In genomic region chr11:106981787-106982186, GRCm38 (mm10) we compare ENCODE assay signal across 17 mouse cellular contexts. TPM values are rescaled to one million over a fixed set of nuclear protein-coding genes. Genes with fewer than 3 reads are reported as not detected.
DNase-seq lines count a peak whose midpoint lies in the region; ATAC-seq and TF ChIP-seq lines count a peak whose summit lies in the region.
"Had no signal": no experiment of that assay in that cellular context is flagged by ENCODE, and none has a peak within 500 bp of the region (broad histone marks: within the 10 kb centered on the region; RNA-seq: fewer than 3 reads in every experiment).

No protein-coding gene starts in this region.

- 24% methylated on average over 1 of the region's 1 CpGs for WGBS in hindbrain, postnatal 0 days
- WGBS in hindbrain, embryonic 13.5 days, result 46% methylated on average over 1 of the region's 1 CpGs
- 59% methylated on average over 1 of the region's 1 CpGs for WGBS in lung, embryonic 16.5 days
- WGBS in small intestine, adult 2 months, result 80% methylated on average over 1 of the region's 1 CpGs

- no peak for ATAC-seq in hindbrain, postnatal 0 days
- ATAC-seq in hindbrain, embryonic 13.5 days (ENCODE audit: low FRiP score), result no peak
- ATAC-seq in lung, embryonic 16.5 days (ENCODE audit: low read depth), result no peak
- ATAC-seq: CD4-positive, CD25-positive, alpha-beta regulatory T cell, adult 4 months had no signal

- H3K27me3 ChIP-seq in hindbrain, postnatal 0 days (ENCODE audit: insufficient read depth, low read length), result no peaks in the 10 kb centered on the region
- H3K27me3 ChIP-seq in hindbrain, embryonic 13.5 days, result no peaks in the 10 kb centered on the region
- no peaks in the 10 kb centered on the region for H3K27me3 ChIP-seq in lung, embryonic 16.5 days (ENCODE audit: control insufficient read depth, insufficient read depth, low read depth, low read length)
- H3K27me3 ChIP-seq in small intestine, adult 2 months (ENCODE audit: control insufficient read depth, insufficient read depth, low read length), result no peaks in the 10 kb centered on the region
- H3K27me3 ChIP-seq: embryonic facial prominence, embryonic 12.5 days; liver, embryonic 15.5 days; neural tube, embryonic 15.5 days had no signal

- no peaks in the 10 kb centered on the region for H3K4me1 ChIP-seq in hindbrain, postnatal 0 days (ENCODE audit: insufficient read depth, low read length)
- no peaks in the 10 kb centered on the region for H3K4me1 ChIP-seq in hindbrain, embryonic 13.5 days (replicated peaks)
- peaks cover 5% of the 10 kb centered on the region for H3K4me1 ChIP-seq in lung, embryonic 16.5 days (replicated peaks; ENCODE audit: control insufficient read depth, insufficient read depth, low read length)
- H3K4me1 ChIP-seq in small intestine, adult 2 months (ENCODE audit: control insufficient read depth, insufficient read depth, insufficient read length, low read length), result no peaks in the 10 kb centered on the region; the same call in 1 of the 2 replicates
- H3K4me1 ChIP-seq: embryonic facial prominence, embryonic 12.5 days; liver, embryonic 15.5 days; neural tube, embryonic 15.5 days had no signal

- no peak overlapping the region for H3K9ac ChIP-seq in hindbrain, postnatal 0 days (replicated peaks; ENCODE audit: low read length)
- H3K9ac ChIP-seq in hindbrain, embryonic 13.5 days, result no peak overlapping the region
- no peak overlapping the region for H3K9ac ChIP-seq in lung, embryonic 16.5 days (ENCODE audit: low read length)
- H3K9ac ChIP-seq: embryonic facial prominence, embryonic 12.5 days; liver, embryonic 15.5 days; neural tube, embryonic 15.5 days had no signal

- DNase-seq in hindbrain, postnatal 0 days (ENCODE audit: low spot score), result peak; percentile 43
- DNase-seq in lung, postnatal 14 days, result no peak
- peak; percentile 72 for DNase-seq in brain, embryonic 14.5 days (ENCODE audit: low read depth)
- no peak for DNase-seq in embryo, embryonic 10.5 days (ENCODE audit: low spot score)
- DNase-seq: cerebellum, adult 9-10 months; kidney, adult 18-20 months; layer of hippocampus, postnatal 36 days; left cerebral cortex, postnatal 4 days; thymus, postnatal 14 days had no signal

- H3K9me3 ChIP-seq in hindbrain, postnatal 0 days (ENCODE audit: low read length), result no peaks in the 10 kb centered on the region
- no peaks in the 10 kb centered on the region for H3K9me3 ChIP-seq in hindbrain, embryonic 13.5 days
- H3K9me3 ChIP-seq in lung, embryonic 16.5 days (ENCODE audit: control insufficient read depth, low read length), result no peaks in the 10 kb centered on the region
- H3K9me3 ChIP-seq: embryonic facial prominence, embryonic 12.5 days; forebrain, embryonic 10.5 days; liver, embryonic 15.5 days; neural tube, embryonic 15.5 days had no signal

- no peak overlapping the region for H3K4me3 ChIP-seq in hindbrain, postnatal 0 days (ENCODE audit: low read length)
- H3K4me3 ChIP-seq in hindbrain, embryonic 13.5 days, result no peak overlapping the region
- H3K4me3 ChIP-seq in lung, embryonic 16.5 days (ENCODE audit: low read length), result no peak overlapping the region
- no peak overlapping the region for H3K4me3 ChIP-seq in small intestine, adult 2 months (ENCODE audit: low read depth, low read length)
- H3K4me3 ChIP-seq: embryonic facial prominence, embryonic 12.5 days; forebrain, embryonic 10.5 days; liver, embryonic 15.5 days; neural tube, embryonic 15.5 days had no signal

- H3K27ac ChIP-seq in hindbrain, postnatal 0 days, result no peak overlapping the region; the same call in 1 of the 2 replicates
- H3K27ac ChIP-seq in hindbrain, embryonic 13.5 days, result no peak overlapping the region
- peak overlapping the region; percentile 35 for H3K27ac ChIP-seq in lung, embryonic 16.5 days (ENCODE audit: low read length)
- H3K27ac ChIP-seq in small intestine, adult 2 months (ENCODE audit: insufficient read depth, low read depth, low read length), result peak overlapping the region; percentile 30; the same call in 1 of the 2 replicates
- H3K27ac ChIP-seq: embryonic facial prominence, embryonic 12.5 days; forebrain, embryonic 10.5 days; liver, embryonic 15.5 days; neural tube, embryonic 15.5 days had no signal

- TF ChIP-seq CTCF in hindbrain, postnatal 0 days (IDR thresholded peaks at IDR 0.05; ENCODE audit: low read depth), result no peak
- no peak for TF ChIP-seq CTCF in brain, embryonic 14.5 days (IDR thresholded peaks at IDR 0.05; ENCODE audit: borderline replicate concordance, extremely low read depth, insufficient read depth, insufficient read length)
- TF ChIP-seq CTCF in small intestine, adult 2 months (IDR thresholded peaks at IDR 0.05; ENCODE audit: extremely low read depth, insufficient read length, insufficient replicate concordance, low read depth, low read length), result no peak

- H3K4me2 ChIP-seq in hindbrain, postnatal 0 days (ENCODE audit: low read depth, low read length), result no peak overlapping the region
- no peak overlapping the region for H3K4me2 ChIP-seq in hindbrain, embryonic 13.5 days
- H3K4me2 ChIP-seq in lung, embryonic 16.5 days (ENCODE audit: low read depth, low read length), result no peak overlapping the region
- H3K4me2 ChIP-seq: embryonic facial prominence, embryonic 12.5 days; liver, embryonic 15.5 days; neural tube, embryonic 15.5 days had no signal

- no peak for TF ChIP-seq POLR2A in brain, embryonic 14.5 days (IDR thresholded peaks at IDR 0.05; ENCODE audit: borderline replicate concordance, extremely low read depth, insufficient read depth, insufficient read length, poor library complexity, severe bottlenecking)
- no peak for TF ChIP-seq POLR2A in small intestine, adult 2 months (IDR thresholded peaks at IDR 0.05; ENCODE audit: low read depth, low read length)

- H3K36me3 ChIP-seq in hindbrain, postnatal 0 days (ENCODE audit: insufficient read depth, low read length), result no peaks in the 10 kb centered on the region
- H3K36me3 ChIP-seq in hindbrain, embryonic 13.5 days, result no peaks in the 10 kb centered on the region
- no peaks in the 10 kb centered on the region for H3K36me3 ChIP-seq in lung, embryonic 16.5 days (ENCODE audit: control insufficient read depth, insufficient read depth, low read length)
- H3K36me3 ChIP-seq in small intestine, adult 2 months (ENCODE audit: control insufficient read depth, insufficient read depth, low read length), result peaks cover 1% of the 10 kb centered on the region; the same call in 1 of the 2 replicates
- H3K36me3 ChIP-seq: embryonic facial prominence, embryonic 12.5 days; neural tube, embryonic 15.5 days had no signal

RNA-seq across cellular contexts. Expression of gene Kpna2, which starts 17.6 kb away (rescaled TPM):
- total RNA-seq in hindbrain, postnatal 0 days (2014; rRNA removed), result 85.8 and 94.4 TPM in 2 replicates
- 106 and 111 TPM in 2 replicates for polyA plus RNA-seq in hindbrain, postnatal 0 days (2015; fragmentation: Nextera tagmentation; extraction: Ambion mirVana)
- polyA plus RNA-seq in hindbrain, embryonic 13.5 days (2015; fragmentation: Nextera tagmentation; extraction: Ambion mirVana), result 189 TPM in 2 replicates
- polyA plus RNA-seq in lung, embryonic 16.5 days (2015; fragmentation: Nextera tagmentation; extraction: Ambion mirVana), result 437 and 492 TPM in 2 replicates
- polyA plus RNA-seq in brain, embryonic 14.5 days (2012; rRNA removed), result 125 and 197 TPM in 2 replicates
- polyA plus RNA-seq in small intestine, adult 2 months (2012; rRNA removed), result 11.9 and 15.2 TPM in 2 replicates

RNA-seq across cellular contexts. Expression of gene 1810010H24Rik, which starts 43.7 kb away (rescaled TPM):
- total RNA-seq in hindbrain, postnatal 0 days (2014; rRNA removed), result 6.8 and 9.7 TPM in 2 replicates
- 10.6 and 12.0 TPM in 2 replicates for polyA plus RNA-seq in hindbrain, postnatal 0 days (2015; fragmentation: Nextera tagmentation; extraction: Ambion mirVana)
- polyA plus RNA-seq in hindbrain, embryonic 13.5 days (2015; fragmentation: Nextera tagmentation; extraction: Ambion mirVana), result 5.4 and 5.6 TPM in 2 replicates
- polyA plus RNA-seq in lung, embryonic 16.5 days (2015; fragmentation: Nextera tagmentation; extraction: Ambion mirVana), result 4.4 and 5.1 TPM in 2 replicates
- 4.4 and 5.3 TPM in 2 replicates for polyA plus RNA-seq in brain, embryonic 14.5 days (2012; rRNA removed)
- polyA plus RNA-seq in small intestine, adult 2 months (2012; rRNA removed), result 1.3 and 2.7 TPM in 2 replicates

Comparison
In these comparisons a context has a peak if more than half of its experiments do, and no peak if none do; other contexts are left out.
1. DNase-seq: peak in hindbrain, postnatal 0 days (single experiment) and brain, embryonic 14.5 days (single experiment); none in lung, postnatal 14 days (single experiment) and embryo, embryonic 10.5 days (single experiment).
2. H3K27ac ChIP-seq: peak in lung, embryonic 16.5 days (single experiment) and small intestine, adult 2 months (single experiment); none in hindbrain, postnatal 0 days (single experiment) and hindbrain, embryonic 13.5 days (single experiment).